Mouse (Mus musculus) heart, postnatal 0 days (tissue): ENCODE measurements around the gene Sp6.

Experiments
- CTCF ChIP-seq: IDR thresholded peaks from 2 replicates; pipeline ENCODE4 v1.5.1; 2016; ENCODE audit warnings: antibody characterized with exemption, control low read depth, low read depth
- EP300 ChIP-seq: IDR thresholded peaks from 2 replicates; pipeline ENCODE4 v1.6.1; 2016; ENCODE audit warnings: antibody characterized with exemption, low read depth

GRCm38 (mm10) chr11:96969280-96969722 is 43.9 kb upstream of the Sp6 start:
- no peak for TF ChIP-seq CTCF
- no peak for TF ChIP-seq EP300
